Mouse (Mus musculus) heart, embryonic 12.5 days (tissue): ENCODE measurements around the gene Samd14. TPM values are rescaled to one million over a fixed set of nuclear protein-coding genes. Genes with fewer than 3 reads are reported as not detected.
"Not testable (repeated sequence)": the region's sequence is repeated elsewhere in the genome, so short reads cannot be mapped to it uniquely, and the experiment has no call there.

Experiments
- ATAC-seq: fragments of 200-750 bp; cut with Nextera tagmentation; 2 replicates; pipeline ENCODE4 v1.8.0; 2017; ENCODE audit warnings: moderate TSS enrichment, moderate library complexity; ENCODE audit not compliant: insufficient number of reproducible peaks, low FRiP score
- H3K27ac ChIP-seq: fragments of 300-500 bp; sonication (generic); 2 replicates; pipeline ENCODE4 v1.5.1; 2016; ENCODE audit warnings: mild to moderate bottlenecking, moderate library complexity; ENCODE audit not compliant: poor library complexity, severe bottlenecking
- H3K27me3 ChIP-seq: fragments of 300-500 bp; sonication (generic); replicated peaks from 2 replicates; pipeline ENCODE4 v1.6.1; 2016; ENCODE audit warnings: mild to moderate bottlenecking, moderate library complexity
- H3K36me3 ChIP-seq: fragments of 300-500 bp; sonication (generic); 2 replicates; pipeline ENCODE4 v1.6.1; 2016; ENCODE audit warnings: mild to moderate bottlenecking, moderate library complexity
- H3K4me1 ChIP-seq: fragments of 300-500 bp; sonication (generic); replicated peaks from 2 replicates; pipeline ENCODE4 v1.6.1; 2016; ENCODE audit warnings: mild to moderate bottlenecking
- H3K4me2 ChIP-seq: fragments of 300-500 bp; sonication (generic); 2 replicates; pipeline ENCODE4 v1.6.1; 2016; ENCODE audit warnings: mild to moderate bottlenecking, moderate library complexity
- H3K4me3 ChIP-seq: fragments of 300-500 bp; sonication (generic); 2 replicates; pipeline ENCODE4 v1.5.1; 2016; ENCODE audit warnings: mild to moderate bottlenecking
- H3K9ac ChIP-seq: fragments of 300-500 bp; sonication (generic); 2 replicates; pipeline ENCODE4 v1.6.1; 2016; ENCODE audit warnings: mild to moderate bottlenecking, moderate library complexity
- H3K9me3 ChIP-seq: fragments of 300-500 bp; sonication (generic); replicated peaks from 2 replicates; pipeline ENCODE4 v1.6.1; 2016; ENCODE audit warnings: mild to moderate bottlenecking, moderate library complexity
- WGBS: fragments of 180-500 bp; shearing (Covaris S2); methylation state at CpG from one replicate; pipeline ENCODE4 v1.1.7; 2016; 5-methylcytosine and 5-hydroxymethylcytosine counted together
- polyA plus RNA-seq: library from polyadenylated mRNA; unstranded; fragments of >200 nt; fragmentation: Nextera tagmentation; extraction: Ambion mirVana; gene quantifications from 2 replicates; pipeline ENCODE4 v1.2.1, GENCODE M21; 2016

The Samd14 gene
- polyA plus RNA-seq, 1 experiment from 2014 or later, result 16.5 TPM

- 2% methylated on average over 27 of the region's 27 CpGs for WGBS
- H3K9ac ChIP-seq, result peak overlapping the region; percentile 70
- peak overlapping the region; percentile 80 for H3K4me2 ChIP-seq
- H3K9me3 ChIP-seq, result no peaks in the 10 kb centered on the region
- peaks cover 63% of the 10 kb centered on the region for H3K4me1 ChIP-seq
- H3K36me3 ChIP-seq, result peaks cover 41% of the 10 kb centered on the region
- H3K4me3 ChIP-seq, result peak overlapping the region; percentile 48
- peak overlapping the region; percentile 69 for H3K27ac ChIP-seq
- no peaks in the 10 kb centered on the region for H3K27me3 ChIP-seq
- ATAC-seq, result peak; percentile 65
Measured at GRCm38 (mm10) chr11:95006525-95007219, 3.0 kb upstream of the Samd14 start.

- no peaks in the 10 kb centered on the region for H3K27me3 ChIP-seq
- H3K9ac ChIP-seq, result peak overlapping the region; percentile 3; the same call in 1 of the 2 replicates
- H3K4me1 ChIP-seq, result peaks cover 69% of the 10 kb centered on the region
- WGBS, result 52% methylated on average over 3 of the region's 3 CpGs
- H3K36me3 ChIP-seq, result peaks cover 33% of the 10 kb centered on the region
- H3K27ac ChIP-seq, result no peak overlapping the region
- peak overlapping the region; percentile 80; the same call in 1 of the 2 replicates for H3K4me2 ChIP-seq
- peak overlapping the region; percentile 48; the same call in 1 of the 2 replicates for H3K4me3 ChIP-seq
- no peak for ATAC-seq
- H3K9me3 ChIP-seq, result no peaks in the 10 kb centered on the region
Measured at GRCm38 (mm10) chr11:95007418-95007817, 2.3 kb upstream of the Samd14 start.

- no peak for ATAC-seq
- H3K36me3 ChIP-seq, result peaks cover 20% of the 10 kb centered on the region
- H3K9ac ChIP-seq, result peak overlapping the region; percentile 87
- H3K4me3 ChIP-seq, result peak overlapping the region; percentile 78
- peaks cover 64% of the 10 kb centered on the region for H3K4me1 ChIP-seq
- no peaks in the 10 kb centered on the region for H3K9me3 ChIP-seq
- 32% methylated on average over 15 of the region's 15 CpGs for WGBS
- H3K27ac ChIP-seq, result peak overlapping the region; percentile 83
- H3K27me3 ChIP-seq, result no peaks in the 10 kb centered on the region
- H3K4me2 ChIP-seq, result peak overlapping the region; percentile 94
Measured at GRCm38 (mm10) chr11:95008661-95009628, 734 bp upstream of the Samd14 start.

GRCm38 (mm10) chr11:95010141-95010739 is 561 bp downstream of the Samd14 start:
- Histone ChIP-seq H3K4me3 (peak overlapping the region; percentile 78), H3K36me3 (peaks cover 12% of the 10 kb centered on the region), H3K27ac (peak overlapping the region; percentile 83), H3K9me3 (no peaks in the 10 kb centered on the region), H3K9ac (peak overlapping the region; percentile 87), H3K4me1 (peaks cover 62% of the 10 kb centered on the region), H3K4me2 (peak overlapping the region; percentile 94), H3K27me3 (no peaks in the 10 kb centered on the region)
- peak; percentile 14; the same call in 1 of the 2 replicates for ATAC-seq
- under 1% methylated on average over 38 of the region's 40 CpGs for WGBS

- ATAC-seq, H3K27me3 ChIP-seq, H3K36me3 ChIP-seq, H3K9me3 ChIP-seq: not testable (repeated sequence)
- H3K4me1 ChIP-seq, result peaks cover 65% of the 10 kb centered on the region
- H3K4me2 ChIP-seq, result peak overlapping the region; percentile 94
- peak overlapping the region; percentile 68 for H3K27ac ChIP-seq
- peak overlapping the region; percentile 58 for H3K9ac ChIP-seq
- peak overlapping the region; percentile 78 for H3K4me3 ChIP-seq
- WGBS, result 13% methylated on average over 4 of the region's 4 CpGs
Measured at GRCm38 (mm10) chr11:95010841-95011403, 1.2 kb downstream of the Samd14 start.

- Histone ChIP-seq H3K27ac (peak overlapping the region; percentile 68), H3K4me1 (peaks cover 64% of the 10 kb centered on the region), H3K36me3 (peaks cover 6% of the 10 kb centered on the region; the same call in 1 of the 2 replicates), H3K4me3 (peak overlapping the region; percentile 78), H3K4me2 (peak overlapping the region; percentile 94), H3K9ac (peak overlapping the region; percentile 58), H3K9me3 (no peaks in the 10 kb centered on the region), H3K27me3 (no peaks in the 10 kb centered on the region)
- 32% methylated on average over 1 of the region's 1 CpGs for WGBS
- ATAC-seq, result no peak
Measured at GRCm38 (mm10) chr11:95011416-95011815, 1.7 kb downstream of the Samd14 start.

GRCm38 (mm10) chr11:95012075-95012474 is 2.4 kb downstream of the Samd14 start:
- Histone ChIP-seq H3K9me3 (no peaks in the 10 kb centered on the region), H3K4me3 (no peak overlapping the region), H3K27me3 (no peaks in the 10 kb centered on the region), H3K4me2 (peak overlapping the region; percentile 94), H3K4me1 (peaks cover 60% of the 10 kb centered on the region), H3K36me3 (peaks cover 6% of the 10 kb centered on the region; the same call in 1 of the 2 replicates), H3K27ac (peak overlapping the region; percentile 68), H3K9ac (0 out of 2 replicates have a peak overlapping the region, but pooled peaks have one; percentile 4)
- ATAC-seq, result peak; percentile 84
- 29% methylated on average over 3 of the region's 3 CpGs for WGBS

GRCm38 (mm10) chr11:95012487-95012886 is 2.8 kb downstream of the Samd14 start:
- H3K9ac ChIP-seq, result no peak overlapping the region

GRCm38 (mm10) chr11:95015484-95015883 is 5.8 kb downstream of the Samd14 start:
- no peak overlapping the region for H3K4me3 ChIP-seq
- H3K27me3 ChIP-seq, result peaks cover 22% of the 10 kb centered on the region
- H3K4me1 ChIP-seq, result peaks cover 47% of the 10 kb centered on the region
- 64% methylated on average over 3 of the region's 3 CpGs for WGBS
- peaks cover 28% of the 10 kb centered on the region for H3K36me3 ChIP-seq
- peak overlapping the region; percentile 37 for H3K9ac ChIP-seq
- no peak overlapping the region for H3K27ac ChIP-seq
- 0 out of 2 replicates have a peak, but pooled peaks have one; percentile 10 for ATAC-seq
- no peaks in the 10 kb centered on the region for H3K9me3 ChIP-seq
- H3K4me2 ChIP-seq, result peak overlapping the region; percentile 4; the same call in 1 of the 2 replicates

More at GRCm38 (mm10) chr11:95012487-95012886, 2.8 kb downstream of the Samd14 start:
- no peak for ATAC-seq
- WGBS, result 35% methylated on average over 3 of the region's 3 CpGs
- Histone ChIP-seq H3K4me2 (peak overlapping the region; percentile 94), H3K4me1 (peaks cover 61% of the 10 kb centered on the region), H3K4me3 (no peak overlapping the region), H3K27me3 (no peaks in the 10 kb centered on the region), H3K27ac (peak overlapping the region; percentile 68), H3K9me3 (no peaks in the 10 kb centered on the region), H3K36me3 (peaks cover 6% of the 10 kb centered on the region; the same call in 1 of the 2 replicates)

GRCm38 (mm10) chr11:95022237-95022992 is 12.7 kb downstream of the Samd14 start:
- Histone ChIP-seq H3K9me3 (no peaks in the 10 kb centered on the region), H3K4me1 (peaks cover 4% of the 10 kb centered on the region; the same call in 1 of the 2 replicates), H3K9ac (no peak overlapping the region), H3K4me3 (no peak overlapping the region), H3K27ac (no peak overlapping the region), H3K4me2 (no peak overlapping the region), H3K27me3 (peaks cover 28% of the 10 kb centered on the region), H3K36me3 (peaks cover 87% of the 10 kb centered on the region)
- ATAC-seq, result no peak
- 76% methylated on average over 10 of the region's 10 CpGs for WGBS
